ENCODE assay signal across 14 mouse cellular contexts in the genomic region with DNA sequence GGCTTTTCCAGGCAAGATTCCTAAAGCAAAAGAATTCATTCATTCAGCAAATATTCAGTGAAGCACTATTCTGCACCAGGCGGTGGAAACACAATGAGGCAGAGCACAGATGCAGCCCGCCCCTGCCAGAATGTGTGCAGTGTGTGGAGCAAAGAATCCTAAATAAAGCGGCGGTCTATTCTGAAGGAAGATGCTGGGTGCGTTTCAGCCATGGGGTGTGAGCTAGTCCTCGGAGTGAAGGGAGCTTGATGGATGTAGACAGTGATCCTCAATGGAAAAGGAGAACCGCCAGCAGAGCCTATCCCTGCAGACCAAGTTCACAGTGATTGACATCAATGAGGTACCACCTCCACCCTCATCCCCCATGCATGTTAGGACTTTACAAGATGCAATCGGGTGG.
DNase-seq lines count a peak whose midpoint lies in the region; ATAC-seq lines count a peak whose summit lies in the region.
"Had no signal": no experiment of that assay in that cellular context is flagged by ENCODE, and none has a peak within 500 bp of the region (broad histone marks: within the 10 kb centered on the region; RNA-seq: fewer than 3 reads in every experiment).

No protein-coding gene starts in this region.

- no peak overlapping the region for H3K9ac ChIP-seq in forebrain, embryonic 16.5 days (replicated peaks; ENCODE audit: low read depth, low read length)
- H3K9ac ChIP-seq: liver, embryonic 15.5 days had no signal

- no peaks in the 10 kb centered on the region for H3K9me3 ChIP-seq in forebrain, embryonic 16.5 days (ENCODE audit: control insufficient read depth, low read length)
- H3K9me3 ChIP-seq: liver, embryonic 15.5 days had no signal

- intact Hi-C loops in left cerebral cortex, postnatal 4 days (cut with DNase I), result no loop called here

- H3K4me1 ChIP-seq in forebrain, embryonic 16.5 days (replicated peaks; ENCODE audit: control insufficient read depth, insufficient read depth, low read length), result 0 out of 2 replicates have a peak, but pooled peaks cover 3% of the 10 kb centered on the region
- H3K4me1 ChIP-seq: liver, embryonic 15.5 days had no signal

- WGBS in forebrain, embryonic 16.5 days, result 37% methylated on average over 8 of the region's 8 CpGs

- no peak overlapping the region for H3K4me3 ChIP-seq in forebrain, embryonic 16.5 days (replicated peaks; ENCODE audit: low read length)
- H3K4me3 ChIP-seq: liver, embryonic 15.5 days had no signal

- no peak overlapping the region for H3K4me2 ChIP-seq in forebrain, embryonic 16.5 days (ENCODE audit: low read length)
- H3K4me2 ChIP-seq: liver, embryonic 15.5 days had no signal

- ATAC-seq in forebrain, embryonic 16.5 days, result peak; percentile 92
- no peak for ATAC-seq in erythroblast, adult 5-6 weeks (replicated peaks; ENCODE audit: low FRiP score, poor library complexity, severe bottlenecking)

- DNase-seq in embryo, embryonic 10.5 days (ENCODE audit: low spot score), result peak; percentile 27
- DNase-seq in embryo, embryonic 10 days (ENCODE audit: low spot score), result no peak
- peak; percentile 19 to 38 for DNase-seq in left cerebral cortex, adult 18-20 months (ENCODE audit: low spot score in 2 of 2)
- no peak for DNase-seq in left cerebral cortex, postnatal 4 days
- DNase-seq in right cerebral cortex, adult 2 months (ENCODE audit: low spot score in 2 of 2), result peak; percentile 23 to 34
- no peak for DNase-seq in c-Kit-positive CD71-positive TER-119-positive erythroid progenitor cells, embryonic 14.5 days (ENCODE audit: low spot score)
- DNase-seq: adrenal gland, postnatal 14 days; cerebellum, adult 11-12 months; kidney, postnatal 10 days; lung, postnatal 4 days; thymus, postnatal 14 days had no signal

- no peaks in the 10 kb centered on the region for H3K27me3 ChIP-seq in forebrain, embryonic 16.5 days (replicated peaks; ENCODE audit: control insufficient read depth, insufficient read depth, low read length)
- H3K27me3 ChIP-seq: liver, embryonic 15.5 days had no signal

- H3K27ac ChIP-seq in forebrain, embryonic 16.5 days (ENCODE audit: low read length), result no peak overlapping the region
- H3K27ac ChIP-seq: liver, embryonic 15.5 days had no signal

- no peaks in the 10 kb centered on the region for H3K36me3 ChIP-seq in forebrain, embryonic 16.5 days (ENCODE audit: control insufficient read depth, insufficient read depth)
- H3K36me3 ChIP-seq: liver, embryonic 15.5 days had no signal

Comparison
In these comparisons a context has a peak if more than half of its experiments do, and no peak if none do; other contexts are left out.
1. DNase-seq: peak in embryo, embryonic 10.5 days (single experiment), left cerebral cortex, adult 18-20 months (2 of 2) and right cerebral cortex, adult 2 months (2 of 2); none in embryo, embryonic 10 days (single experiment), left cerebral cortex, postnatal 4 days (single experiment) and c-Kit-positive CD71-positive TER-119-positive erythroid progenitor cells, embryonic 14.5 days (single experiment).